8 mouse cellular contexts compared by ENCODE assay signal in genomic region chr5:149375074-149375888, GRCm38 (mm10). TPM values are rescaled to one million over a fixed set of nuclear protein-coding genes. Genes with fewer than 3 reads are reported as not detected.
A peak's percentile ranks its signal among the peaks of the same experiment; 100 is the strongest.
DNase-seq lines count a peak whose midpoint lies in the region; ATAC-seq and TF ChIP-seq lines count a peak whose summit lies in the region.

No protein-coding gene starts in this region.

- H3K4me1 ChIP-seq in lung, embryonic 14.5 days (ENCODE audit: insufficient read depth), result peaks cover 20% of the 10 kb centered on the region
- H3K4me1 ChIP-seq in embryonic facial prominence, embryonic 14.5 days (ENCODE audit: control insufficient read depth, insufficient read depth, low read length), result peaks cover 32% of the 10 kb centered on the region
- H3K4me1 ChIP-seq in hindbrain, embryonic 15.5 days (replicated peaks), result peaks cover 39% of the 10 kb centered on the region
- H3K4me1 ChIP-seq in neural tube, embryonic 13.5 days (replicated peaks), result peaks cover 73% of the 10 kb centered on the region

- no peaks in the 10 kb centered on the region for H3K27me3 ChIP-seq in lung, embryonic 14.5 days (ENCODE audit: insufficient read depth, low read length)
- H3K27me3 ChIP-seq in embryonic facial prominence, embryonic 14.5 days (replicated peaks; ENCODE audit: control insufficient read depth, insufficient read depth, low read length), result no peaks in the 10 kb centered on the region
- H3K27me3 ChIP-seq in hindbrain, embryonic 15.5 days, result no peaks in the 10 kb centered on the region
- H3K27me3 ChIP-seq in neural tube, embryonic 13.5 days, result no peaks in the 10 kb centered on the region

- H3K9me3 ChIP-seq in lung, embryonic 14.5 days (ENCODE audit: low read depth, low read length), result no peaks in the 10 kb centered on the region
- H3K9me3 ChIP-seq in embryonic facial prominence, embryonic 14.5 days (ENCODE audit: control insufficient read depth, low read length), result no peaks in the 10 kb centered on the region
- no peaks in the 10 kb centered on the region for H3K9me3 ChIP-seq in hindbrain, embryonic 15.5 days
- no peaks in the 10 kb centered on the region for H3K9me3 ChIP-seq in neural tube, embryonic 13.5 days

- no peak for TF ChIP-seq CTCF in lung, embryonic 14.5 days (IDR thresholded peaks at IDR 0.05; ENCODE audit: low read depth)

- no peak for ATAC-seq in lung, embryonic 14.5 days (ENCODE audit: insufficient read depth)
- ATAC-seq in embryonic facial prominence, embryonic 14.5 days (ENCODE audit: low read depth), result no peak
- no peak for ATAC-seq in hindbrain, embryonic 15.5 days (ENCODE audit: low FRiP score, low read depth)
- ATAC-seq in neural tube, embryonic 13.5 days (ENCODE audit: low read depth), result no peak

- peak overlapping the region; percentile 14; the same call in 1 of the 2 replicates for H3K27ac ChIP-seq in lung, embryonic 14.5 days (ENCODE audit: low read depth)
- no peak overlapping the region for H3K27ac ChIP-seq in embryonic facial prominence, embryonic 14.5 days (replicated peaks; ENCODE audit: low read depth, low read length)
- peak overlapping the region; percentile 71 for H3K27ac ChIP-seq in hindbrain, embryonic 15.5 days (replicated peaks)
- peak overlapping the region; percentile 82 for H3K27ac ChIP-seq in neural tube, embryonic 13.5 days (replicated peaks)

- peak overlapping the region; percentile 45 for H3K4me2 ChIP-seq in lung, embryonic 14.5 days
- peak overlapping the region; percentile 38 for H3K4me2 ChIP-seq in embryonic facial prominence, embryonic 14.5 days (ENCODE audit: low read depth, low read length)
- peak overlapping the region; percentile 28 for H3K4me2 ChIP-seq in hindbrain, embryonic 15.5 days
- peak overlapping the region; percentile 33 for H3K4me2 ChIP-seq in neural tube, embryonic 13.5 days

- no peak for DNase-seq in lung, embryonic 14.5 days
- no peak for DNase-seq in lung, postnatal 4 days
- DNase-seq in embryonic facial prominence, embryonic 14.5 days (ENCODE audit: low spot score), result no peak
- DNase-seq in frontal cortex, postnatal 14 days (ENCODE audit: low spot score in 2 of 2), result no peak
- DNase-seq in ovary, postnatal 36 days (ENCODE audit: low spot score), result no peak
- DNase-seq in liver, result no peak

- no peak overlapping the region for H3K4me3 ChIP-seq in lung, embryonic 14.5 days (ENCODE audit: low read depth, low read length)
- H3K4me3 ChIP-seq in embryonic facial prominence, embryonic 14.5 days (ENCODE audit: low read depth, low read length), result no peak overlapping the region; the same call in 1 of the 2 replicates
- no peak overlapping the region for H3K4me3 ChIP-seq in hindbrain, embryonic 15.5 days
- H3K4me3 ChIP-seq in neural tube, embryonic 13.5 days, result no peak overlapping the region

- H3K9ac ChIP-seq in lung, embryonic 14.5 days, result no peak overlapping the region; the same call in 1 of the 2 replicates
- H3K9ac ChIP-seq in embryonic facial prominence, embryonic 14.5 days (ENCODE audit: low read depth, low read length), result 0 out of 2 replicates have a peak overlapping the region, but pooled peaks have one; percentile 1
- H3K9ac ChIP-seq in hindbrain, embryonic 15.5 days, result no peak overlapping the region
- peak overlapping the region; percentile 55 for H3K9ac ChIP-seq in neural tube, embryonic 13.5 days

- WGBS in lung, embryonic 14.5 days, result 34% methylated on average over 14 of the region's 14 CpGs
- WGBS in embryonic facial prominence, embryonic 14.5 days, result 35% methylated on average over 14 of the region's 14 CpGs
- 41% methylated on average over 14 of the region's 14 CpGs for WGBS in hindbrain, embryonic 15.5 days
- WGBS in neural tube, embryonic 13.5 days, result 29% methylated on average over 14 of the region's 14 CpGs

- no peaks in the 10 kb centered on the region for H3K36me3 ChIP-seq in lung, embryonic 14.5 days (ENCODE audit: insufficient read depth)
- no peaks in the 10 kb centered on the region for H3K36me3 ChIP-seq in embryonic facial prominence, embryonic 14.5 days (ENCODE audit: control insufficient read depth, insufficient read depth, low read length)
- no peaks in the 10 kb centered on the region for H3K36me3 ChIP-seq in hindbrain, embryonic 15.5 days
- no peaks in the 10 kb centered on the region for H3K36me3 ChIP-seq in neural tube, embryonic 13.5 days

RNA-seq across cellular contexts. Expression of gene Medag, which starts 36.3 kb away (rescaled TPM):
- polyA plus RNA-seq in lung, embryonic 14.5 days (2014; fragmentation: Nextera tagmentation; extraction: Ambion mirVana), result 1.2 and 1.6 TPM in 2 replicates
- 3.1 and 3.3 TPM in 2 replicates for polyA plus RNA-seq in embryonic facial prominence, embryonic 14.5 days (2014; fragmentation: Nextera tagmentation; extraction: Ambion mirVana)
- polyA plus RNA-seq in hindbrain, embryonic 15.5 days (2015; fragmentation: Nextera tagmentation; extraction: Ambion mirVana), result 4.5 and 6.8 TPM in 2 replicates
- polyA plus RNA-seq in neural tube, embryonic 13.5 days (2015; fragmentation: Nextera tagmentation; extraction: Ambion mirVana), result 1.2 and 1.4 TPM in 2 replicates

Comparison
In these comparisons a context has a peak if more than half of its experiments do, and no peak if none do; other contexts are left out.
1. H3K9ac ChIP-seq: peak in embryonic facial prominence, embryonic 14.5 days (single experiment) and neural tube, embryonic 13.5 days (single experiment); none in lung, embryonic 14.5 days (single experiment) and hindbrain, embryonic 15.5 days (single experiment).
2. Peak in every context shown above with its lines, with median percentiles within 50 percentile points of each other: H3K4me2 ChIP-seq.